Mouse (Mus musculus): ENCODE data around the gene Timm23. TPM values are rescaled to one million over a fixed set of nuclear protein-coding genes. Genes with fewer than 3 reads are reported as not detected.
A peak's percentile ranks its signal among the peaks of the same experiment; 100 is the strongest.

The Timm23 gene
- polyA plus RNA-seq, 1 experiment, result 103 TPM

DNA sequence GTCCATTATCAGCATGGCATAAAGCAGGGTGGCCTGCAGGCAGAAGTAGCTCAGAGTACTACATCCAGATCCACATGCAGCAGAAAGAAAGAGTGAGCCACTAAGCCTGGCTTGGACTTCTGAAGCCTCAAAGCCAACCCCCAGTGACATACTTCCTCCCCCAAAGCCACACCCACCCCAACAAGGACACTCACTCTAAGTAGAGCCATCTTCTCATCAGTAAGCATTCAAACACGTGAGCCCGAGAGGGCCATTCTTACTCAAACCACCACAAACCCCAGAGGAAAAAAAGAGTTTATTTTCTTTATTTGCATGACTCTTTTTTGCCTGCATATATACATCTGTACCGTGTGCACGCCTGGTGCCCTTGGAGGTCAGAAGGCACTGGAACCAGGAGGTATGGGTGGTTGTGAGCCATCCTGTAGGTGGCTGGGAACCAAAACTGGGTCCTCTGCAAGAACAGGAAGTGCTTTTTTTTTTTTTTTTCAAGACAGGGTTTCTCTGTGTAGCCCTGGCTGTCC is 42.5 kb downstream of the Timm23 start:
- peak overlapping the region; percentile 34 for H3K4me3 ChIP-seq (ENCODE audit: insufficient read depth, low read length)
- TF ChIP-seq CTCF (IDR thresholded peaks at IDR 0.05; ENCODE audit: borderline replicate concordance, insufficient read depth, low read length) (no peak), POLR2A (IDR thresholded peaks at IDR 0.05; ENCODE audit: low read depth, low read length) (peak; percentile 50)
- H3K4me1 ChIP-seq (ENCODE audit: control insufficient read depth, insufficient read depth, low read length), result peaks cover 3% of the 10 kb centered on the region
- H3K27ac ChIP-seq (ENCODE audit: insufficient read depth, low read length), result peak overlapping the region; percentile 57

DNA sequence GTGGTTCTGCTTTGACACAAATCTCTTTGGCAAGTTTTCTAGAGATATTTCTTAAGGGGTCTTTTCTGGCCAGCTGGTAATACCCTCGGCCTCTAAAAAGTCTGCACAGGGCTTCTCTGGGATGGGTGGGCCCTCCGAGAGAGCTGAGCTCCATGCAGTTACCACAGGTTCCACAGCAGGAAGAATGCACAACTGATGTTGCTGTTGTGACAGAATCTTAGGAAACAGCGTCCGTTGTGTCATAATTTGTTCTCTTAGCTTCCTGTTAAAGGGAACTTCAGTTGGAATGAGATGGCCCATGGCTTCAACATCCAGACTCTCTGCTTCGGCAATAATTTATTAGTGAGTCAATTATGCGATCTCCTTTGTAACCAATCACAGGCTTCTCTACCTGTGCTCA is 46.9 kb downstream of the Timm23 start:
- Histone ChIP-seq H3K4me3 (ENCODE audit: insufficient read depth, low read length) (no peak overlapping the region), H3K27ac (ENCODE audit: insufficient read depth, low read length) (no peak overlapping the region), H3K4me1 (ENCODE audit: control insufficient read depth, insufficient read depth, low read length) (no peaks in the 10 kb centered on the region; the same call in 1 of the 2 replicates)
- TF ChIP-seq POLR2A (IDR thresholded peaks at IDR 0.05; ENCODE audit: low read depth, low read length) (no peak), CTCF (IDR thresholded peaks at IDR 0.05; ENCODE audit: borderline replicate concordance, insufficient read depth, low read length) (no peak)

DNA sequence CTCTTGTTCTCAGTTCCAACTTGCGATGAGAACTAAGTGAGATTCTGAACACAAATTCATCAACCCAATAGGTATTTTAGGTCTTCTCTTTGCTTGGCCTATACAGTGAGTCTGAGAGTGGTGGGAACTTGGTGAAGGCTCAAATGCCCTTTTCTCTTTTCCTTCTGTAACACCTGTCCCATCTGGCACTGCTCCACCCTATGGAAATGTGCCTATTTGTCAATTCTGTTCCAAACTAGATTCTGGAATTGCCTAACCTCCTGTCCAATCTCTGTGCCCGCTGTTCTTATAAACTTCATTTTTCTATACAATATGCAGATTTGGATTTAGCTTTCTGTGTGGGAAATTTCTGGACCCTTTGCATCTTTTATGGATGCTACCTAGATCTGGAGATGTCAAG is 48.5 kb downstream of the Timm23 start:
- H3K4me1 ChIP-seq (ENCODE audit: control insufficient read depth, insufficient read depth, low read length), result no peaks in the 10 kb centered on the region
- no peak overlapping the region for H3K4me3 ChIP-seq (ENCODE audit: insufficient read depth, low read length)
- TF ChIP-seq CTCF (IDR thresholded peaks at IDR 0.05; ENCODE audit: borderline replicate concordance, insufficient read depth, low read length) (no peak), POLR2A (IDR thresholded peaks at IDR 0.05; ENCODE audit: low read depth, low read length) (no peak)
- no peak overlapping the region for H3K27ac ChIP-seq (ENCODE audit: insufficient read depth, low read length)

DNA sequence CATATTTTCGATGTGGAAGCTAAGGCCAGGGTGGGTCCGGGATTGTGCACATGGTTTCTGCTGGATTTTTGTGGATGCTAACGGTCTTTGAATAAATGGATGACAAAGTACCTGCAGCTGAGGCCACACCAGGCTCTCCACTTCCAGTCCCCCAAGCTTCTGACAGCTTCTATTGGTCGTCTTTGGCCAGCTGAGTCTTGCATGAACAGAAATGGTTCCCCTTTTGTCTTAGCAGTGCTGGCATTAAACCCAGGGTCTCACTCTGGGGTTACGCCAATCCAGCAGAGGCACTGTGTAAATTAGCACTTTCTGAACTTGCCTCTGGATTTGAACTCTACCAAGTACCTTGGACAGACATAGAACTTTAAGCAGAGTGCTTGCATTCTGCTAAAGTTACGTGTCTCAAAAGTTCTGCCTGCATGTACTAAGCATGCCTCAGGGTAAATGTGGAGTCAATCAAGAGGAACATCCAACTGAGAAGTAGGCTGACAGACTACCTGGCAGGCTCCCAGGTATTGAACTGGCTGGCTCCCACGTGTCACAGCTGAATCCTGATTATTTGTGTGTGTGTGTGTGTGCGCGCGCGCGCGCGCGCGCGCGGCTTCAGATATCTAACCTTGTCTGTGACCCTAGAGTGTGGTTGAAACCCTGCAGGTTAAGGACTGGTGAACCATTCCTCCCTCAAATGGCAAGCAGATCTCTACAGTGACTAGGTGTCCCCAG is 49.3 kb downstream of the Timm23 start:
- H3K4me1 ChIP-seq (ENCODE audit: control insufficient read depth, insufficient read depth, low read length), result no peaks in the 10 kb centered on the region
- TF ChIP-seq POLR2A (IDR thresholded peaks at IDR 0.05; ENCODE audit: low read depth, low read length) (no peak), CTCF (IDR thresholded peaks at IDR 0.05; ENCODE audit: borderline replicate concordance, insufficient read depth, low read length) (no peak)
- H3K27ac ChIP-seq (ENCODE audit: insufficient read depth, low read length), result no peak overlapping the region
- no peak overlapping the region for H3K4me3 ChIP-seq (ENCODE audit: insufficient read depth, low read length)

DNA sequence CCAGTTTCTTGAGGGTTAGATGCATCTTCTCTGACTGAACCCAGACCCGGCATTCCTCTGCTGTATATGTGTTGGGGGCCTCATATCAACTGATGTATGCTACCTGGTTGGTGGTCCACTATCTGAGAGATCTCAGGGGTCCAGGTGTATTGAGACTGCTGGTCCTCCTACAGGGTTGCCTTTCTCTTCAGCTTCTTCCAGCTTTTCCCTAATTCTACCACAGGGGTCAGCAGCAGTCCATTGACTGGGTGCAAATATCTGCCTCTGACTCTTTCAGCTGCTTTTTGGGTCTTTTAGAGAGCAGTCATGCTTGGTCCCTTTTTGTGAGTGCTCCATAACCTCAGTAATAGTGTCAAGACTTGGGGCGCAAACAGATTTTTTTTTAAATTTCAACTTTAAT is 50.8 kb downstream of the Timm23 start:
- no peak overlapping the region for H3K27ac ChIP-seq (ENCODE audit: insufficient read depth, low read length)
- H3K4me1 ChIP-seq (ENCODE audit: control insufficient read depth, insufficient read depth, low read length), result no peaks in the 10 kb centered on the region
- no peak overlapping the region for H3K4me3 ChIP-seq (ENCODE audit: insufficient read depth, low read length)
- no peak for TF ChIP-seq CTCF (IDR thresholded peaks at IDR 0.05; ENCODE audit: borderline replicate concordance, insufficient read depth, low read length)

DNA sequence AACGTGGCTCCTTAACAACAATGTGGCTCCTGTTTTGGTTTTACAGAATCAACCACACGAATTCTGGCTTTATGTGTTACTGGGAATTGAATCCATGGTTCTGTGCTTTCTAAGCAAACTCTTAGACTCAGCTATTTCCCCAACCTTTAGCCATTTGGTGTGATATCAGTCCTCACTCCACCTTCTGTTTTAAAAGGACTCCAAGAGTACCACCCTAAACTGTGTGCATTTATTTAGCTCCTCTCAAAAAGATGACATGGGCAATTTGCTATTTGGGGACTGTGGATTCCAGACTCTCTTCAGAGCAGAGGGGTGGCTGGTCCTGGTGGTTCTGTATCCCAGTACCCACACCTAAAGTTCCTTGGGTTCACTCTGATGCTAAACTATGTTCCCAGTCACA is 55.1 kb downstream of the Timm23 start:
- no peaks in the 10 kb centered on the region for H3K4me1 ChIP-seq (ENCODE audit: control insufficient read depth, insufficient read depth, low read length)
- no peak for TF ChIP-seq CTCF (IDR thresholded peaks at IDR 0.05; ENCODE audit: borderline replicate concordance, insufficient read depth, low read length)
- no peak for TF ChIP-seq POLR2A (IDR thresholded peaks at IDR 0.05; ENCODE audit: low read depth, low read length)
- no peak overlapping the region for H3K27ac ChIP-seq (ENCODE audit: insufficient read depth, low read length)
- no peak overlapping the region for H3K4me3 ChIP-seq (ENCODE audit: insufficient read depth, low read length)

DNA sequence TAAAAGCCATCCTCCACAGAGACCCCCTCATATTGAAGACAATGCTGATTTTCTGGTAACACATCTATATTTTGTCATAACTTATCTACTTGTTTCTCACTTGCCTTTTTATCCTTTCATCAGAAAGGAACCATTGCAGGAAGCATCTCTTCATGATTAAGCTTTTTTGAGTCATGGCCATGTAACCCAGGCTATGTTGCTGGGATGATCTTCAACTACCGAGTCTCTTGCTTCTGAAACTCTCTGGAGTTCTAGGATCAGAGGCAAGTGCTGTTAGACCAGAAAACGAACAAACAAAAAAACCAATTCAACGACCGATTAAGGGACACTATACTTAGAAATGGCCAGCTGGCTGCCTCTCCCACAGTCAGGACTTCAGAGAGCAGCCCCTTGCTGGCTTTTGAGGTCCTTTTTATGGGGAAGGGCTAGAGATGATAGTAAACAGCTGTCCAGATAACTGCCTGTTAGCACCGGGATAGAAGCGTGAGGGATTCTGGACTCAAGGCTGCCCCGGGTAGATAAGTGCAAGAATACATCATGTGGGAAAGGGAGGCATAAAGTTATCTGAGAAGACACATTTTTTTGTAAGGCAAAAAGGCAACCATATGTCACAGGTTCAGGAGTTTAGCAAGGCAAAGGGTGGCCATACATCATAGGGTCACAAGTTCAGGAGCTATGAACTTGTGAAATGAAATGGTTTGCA is 55.7 kb downstream of the Timm23 start:
- no peaks in the 10 kb centered on the region for H3K4me1 ChIP-seq (ENCODE audit: control insufficient read depth, insufficient read depth, low read length)
- H3K27ac ChIP-seq (ENCODE audit: insufficient read depth, low read length), result no peak overlapping the region
- TF ChIP-seq CTCF (IDR thresholded peaks at IDR 0.05; ENCODE audit: borderline replicate concordance, insufficient read depth, low read length), result no peak
- no peak for TF ChIP-seq POLR2A (IDR thresholded peaks at IDR 0.05; ENCODE audit: low read depth, low read length)
- no peak overlapping the region for H3K4me3 ChIP-seq (ENCODE audit: insufficient read depth, low read length)

DNA sequence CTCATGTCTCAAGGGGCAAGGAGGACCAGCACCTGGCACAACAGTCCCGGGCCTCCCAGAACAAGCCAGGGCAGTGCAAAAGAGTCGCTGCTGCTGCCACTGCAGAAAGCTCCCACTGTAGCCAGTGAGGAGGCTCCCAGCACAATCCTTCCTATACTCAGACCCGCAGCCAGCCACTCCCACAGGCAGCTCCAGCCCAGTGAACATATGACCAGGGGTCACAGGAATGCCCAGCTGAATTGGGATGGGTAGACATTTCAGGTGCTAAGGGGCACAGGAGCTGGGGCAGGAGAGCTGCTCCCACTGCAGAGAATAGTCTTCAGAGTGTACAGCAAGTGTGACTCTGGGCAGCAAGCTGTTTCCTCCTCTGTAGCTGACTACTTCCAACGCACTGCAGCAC is 56.3 kb downstream of the Timm23 start:
- H3K4me3 ChIP-seq (ENCODE audit: insufficient read depth, low read length), result no peak overlapping the region
- H3K4me1 ChIP-seq (ENCODE audit: control insufficient read depth, insufficient read depth, low read length), result no peaks in the 10 kb centered on the region
- TF ChIP-seq CTCF (IDR thresholded peaks at IDR 0.05; ENCODE audit: borderline replicate concordance, insufficient read depth, low read length) (no peak), POLR2A (IDR thresholded peaks at IDR 0.05; ENCODE audit: low read depth, low read length) (no peak)
- H3K27ac ChIP-seq (ENCODE audit: insufficient read depth, low read length), result no peak overlapping the region

DNA sequence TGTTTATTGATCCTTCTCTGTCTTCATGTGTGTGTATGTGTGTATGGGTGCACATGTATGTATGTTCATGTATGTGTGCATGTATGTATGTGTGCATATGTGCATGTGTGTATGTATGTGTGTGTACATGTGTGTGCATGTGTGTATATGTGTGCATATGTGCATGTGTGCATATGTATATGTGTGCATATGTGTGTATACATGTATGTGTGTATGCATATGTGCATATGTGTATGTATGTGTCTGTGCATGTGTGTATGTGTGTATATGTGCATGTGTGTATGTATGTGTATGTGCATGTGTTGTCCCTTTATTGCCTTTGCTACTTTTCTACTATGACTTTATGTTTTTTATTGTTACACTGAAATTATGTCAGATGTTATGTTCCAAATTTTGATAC is 57.0 kb downstream of the Timm23 start:
- TF ChIP-seq POLR2A (IDR thresholded peaks at IDR 0.05; ENCODE audit: low read depth, low read length) (no peak), CTCF (IDR thresholded peaks at IDR 0.05; ENCODE audit: borderline replicate concordance, insufficient read depth, low read length) (no peak)
- no peak overlapping the region for H3K27ac ChIP-seq (ENCODE audit: insufficient read depth, low read length)
- no peaks in the 10 kb centered on the region for H3K4me1 ChIP-seq (ENCODE audit: control insufficient read depth, insufficient read depth, low read length)
- no peak overlapping the region for H3K4me3 ChIP-seq (ENCODE audit: insufficient read depth, low read length)

DNA sequence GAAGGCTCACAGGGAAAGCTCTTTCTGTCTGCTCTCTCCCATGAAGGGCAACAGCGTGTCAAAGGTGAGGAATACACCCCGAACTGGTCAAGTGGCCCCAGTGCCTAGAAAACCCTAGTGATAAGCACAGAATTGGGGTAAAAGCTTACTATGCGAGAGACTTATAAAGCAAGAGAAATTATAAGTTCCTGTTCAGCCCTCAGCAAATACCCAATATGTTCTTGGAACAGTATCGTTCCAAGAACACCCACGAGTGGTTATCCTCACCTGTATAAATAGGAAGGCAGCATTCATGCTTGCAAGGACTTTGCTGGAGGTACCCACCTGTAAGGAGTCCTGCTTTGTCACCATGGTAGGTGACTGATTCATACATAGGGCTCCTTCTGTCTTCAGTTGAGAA is 60.0 kb downstream of the Timm23 start, which contains the start of gene Msmb:
Gene Msmb (plus strand): TSS at position 301 of the 400 bp plus-strand sequence.
- no peaks in the 10 kb centered on the region for H3K4me1 ChIP-seq (ENCODE audit: control insufficient read depth, insufficient read depth, low read length)
- TF ChIP-seq POLR2A (IDR thresholded peaks at IDR 0.05; ENCODE audit: low read depth, low read length) (no peak), CTCF (IDR thresholded peaks at IDR 0.05; ENCODE audit: borderline replicate concordance, insufficient read depth, low read length) (no peak)
- no peak within 1 kb of the TSS for H3K4me3 ChIP-seq (ENCODE audit: insufficient read depth, low read length)
- no peak within 1 kb of the TSS for H3K27ac ChIP-seq (ENCODE audit: insufficient read depth, low read length)

Data from embryonic fibroblast, embryonic 13.5 days (primary cell).